ENCODE assay signal across 18 mouse cellular contexts in genomic region chr4:98223429-98223828, GRCm38 (mm10).
DNase-seq lines count a peak whose midpoint lies in the region; ATAC-seq and TF ChIP-seq lines count a peak whose summit lies in the region.
"Had no signal": no experiment of that assay in that cellular context is flagged by ENCODE, and none has a peak within 500 bp of the region (broad histone marks: within the 10 kb centered on the region; RNA-seq: fewer than 3 reads in every experiment).

No protein-coding gene starts in this region.

- no peak overlapping the region for H3K27ac ChIP-seq in hindbrain, embryonic 10.5 days
- H3K27ac ChIP-seq in hindbrain, embryonic 13.5 days: no peak overlapping the region
- H3K27ac ChIP-seq in embryonic facial prominence, embryonic 13.5 days: peak overlapping the region; percentile 63
- H3K27ac ChIP-seq in limb, embryonic 14.5 days (replicated peaks; ENCODE audit: low read depth, low read length): peak overlapping the region; percentile 3
- H3K27ac ChIP-seq: forebrain, embryonic 12.5 days; heart, embryonic 15.5 days; hindbrain, embryonic 15.5 days had no signal

- DNase-seq in hindbrain, embryonic 10.5 days (ENCODE audit: low spot score): peak; percentile 28
- DNase-seq in brain, embryonic 14.5 days (ENCODE audit: low read depth): peak; percentile 46
- peak; percentile 89 for DNase-seq in limb, embryonic 14.5 days (ENCODE audit: low spot score)
- DNase-seq in urinary bladder, adult 18-20 months (ENCODE audit: low spot score in 2 of 2): no peak
- no peak for DNase-seq in lung, postnatal 36 days
- DNase-seq in heart, adult 18-20 months: no peak
- DNase-seq: cerebellum, adult 2 months; kidney, adult 8-10 months; liver; lung, embryonic 14.5 days; right cerebral cortex, adult 18-20 months; thymus, postnatal 36 days had no signal

- no peak for ATAC-seq in hindbrain, embryonic 13.5 days (ENCODE audit: low FRiP score)
- ATAC-seq in embryonic facial prominence, embryonic 13.5 days (ENCODE audit: insufficient number of reproducible peaks, insufficient read depth, low FRiP score, low TSS enrichment, low read depth): no peak
- peak; percentile 90 for ATAC-seq in limb, embryonic 14.5 days (ENCODE audit: low FRiP score, low read depth)
- ATAC-seq: Patski had no signal

- no peak overlapping the region for H3K4me2 ChIP-seq in hindbrain, embryonic 13.5 days
- peak overlapping the region; percentile 35 for H3K4me2 ChIP-seq in embryonic facial prominence, embryonic 13.5 days
- no peak overlapping the region for H3K4me2 ChIP-seq in limb, embryonic 14.5 days (replicated peaks; ENCODE audit: low read depth, low read length, severe bottlenecking)
- H3K4me2 ChIP-seq: forebrain, embryonic 12.5 days; heart, embryonic 15.5 days; hindbrain, embryonic 15.5 days; lung, embryonic 14.5 days had no signal

- no peaks in the 10 kb centered on the region for H3K9me3 ChIP-seq in hindbrain, embryonic 10.5 days
- H3K9me3 ChIP-seq in hindbrain, embryonic 13.5 days: no peaks in the 10 kb centered on the region
- no peaks in the 10 kb centered on the region for H3K9me3 ChIP-seq in embryonic facial prominence, embryonic 13.5 days
- no peaks in the 10 kb centered on the region for H3K9me3 ChIP-seq in limb, embryonic 14.5 days (ENCODE audit: control insufficient read depth, low read length)
- H3K9me3 ChIP-seq: forebrain, embryonic 12.5 days; heart, embryonic 15.5 days; hindbrain, embryonic 15.5 days had no signal

- no peaks in the 10 kb centered on the region for H3K4me1 ChIP-seq in hindbrain, embryonic 10.5 days (replicated peaks)
- 0 out of 2 replicates have a peak, but pooled peaks cover 4% of the 10 kb centered on the region for H3K4me1 ChIP-seq in hindbrain, embryonic 13.5 days (replicated peaks)
- H3K4me1 ChIP-seq in embryonic facial prominence, embryonic 13.5 days: peaks cover 15% of the 10 kb centered on the region
- no peaks in the 10 kb centered on the region; the same call in 1 of the 2 replicates for H3K4me1 ChIP-seq in limb, embryonic 14.5 days (ENCODE audit: control insufficient read depth, insufficient read depth, low read length)
- H3K4me1 ChIP-seq: heart, embryonic 15.5 days; hindbrain, embryonic 15.5 days had no signal

- WGBS in hindbrain, embryonic 10.5 days: 52% methylated on average over 8 of the region's 8 CpGs
- WGBS in hindbrain, embryonic 13.5 days: 68% methylated on average over 8 of the region's 8 CpGs
- WGBS in embryonic facial prominence, embryonic 13.5 days: 12% methylated on average over 8 of the region's 8 CpGs
- WGBS in limb, embryonic 14.5 days: 5% methylated on average over 8 of the region's 8 CpGs

- TF ChIP-seq POLR2A in brain, embryonic 14.5 days (IDR thresholded peaks at IDR 0.05; ENCODE audit: borderline replicate concordance, extremely low read depth, insufficient read depth, insufficient read length, poor library complexity, severe bottlenecking): no peak
- TF ChIP-seq POLR2A in limb, embryonic 14.5 days (IDR thresholded peaks at IDR 0.05; ENCODE audit: borderline replicate concordance, extremely low read depth, insufficient read depth, insufficient read length): no peak

- no peak overlapping the region for H3K4me3 ChIP-seq in hindbrain, embryonic 10.5 days
- H3K4me3 ChIP-seq in hindbrain, embryonic 13.5 days: no peak overlapping the region
- H3K4me3 ChIP-seq in embryonic facial prominence, embryonic 13.5 days: no peak overlapping the region
- no peak overlapping the region for H3K4me3 ChIP-seq in limb, embryonic 14.5 days (replicated peaks; ENCODE audit: low read length)
- H3K4me3 ChIP-seq: forebrain, embryonic 12.5 days; heart, embryonic 15.5 days; hindbrain, embryonic 15.5 days had no signal

- no peak for TF ChIP-seq CTCF in brain, embryonic 14.5 days (IDR thresholded peaks at IDR 0.05; ENCODE audit: borderline replicate concordance, extremely low read depth, insufficient read depth, insufficient read length)

- no peaks in the 10 kb centered on the region for H3K27me3 ChIP-seq in hindbrain, embryonic 10.5 days (ENCODE audit: insufficient read depth, poor library complexity, severe bottlenecking)
- H3K27me3 ChIP-seq in hindbrain, embryonic 13.5 days: no peaks in the 10 kb centered on the region
- no peaks in the 10 kb centered on the region for H3K27me3 ChIP-seq in embryonic facial prominence, embryonic 13.5 days
- no peaks in the 10 kb centered on the region for H3K27me3 ChIP-seq in limb, embryonic 14.5 days (ENCODE audit: control insufficient read depth, insufficient read depth, low read length)
- H3K27me3 ChIP-seq: forebrain, embryonic 12.5 days; heart, embryonic 15.5 days; hindbrain, embryonic 15.5 days; Patski had no signal

- no peaks in the 10 kb centered on the region for H3K36me3 ChIP-seq in hindbrain, embryonic 10.5 days
- no peaks in the 10 kb centered on the region for H3K36me3 ChIP-seq in hindbrain, embryonic 13.5 days
- H3K36me3 ChIP-seq in embryonic facial prominence, embryonic 13.5 days: no peaks in the 10 kb centered on the region
- H3K36me3 ChIP-seq in limb, embryonic 14.5 days (ENCODE audit: control insufficient read depth, insufficient read depth, low read length): no peaks in the 10 kb centered on the region
- H3K36me3 ChIP-seq: forebrain, embryonic 12.5 days; heart, embryonic 15.5 days; hindbrain, embryonic 15.5 days had no signal

- H3K9ac ChIP-seq in hindbrain, embryonic 13.5 days: no peak overlapping the region
- H3K9ac ChIP-seq in embryonic facial prominence, embryonic 13.5 days: no peak overlapping the region
- H3K9ac ChIP-seq in limb, embryonic 14.5 days (ENCODE audit: low read depth, low read length, severe bottlenecking): no peak overlapping the region
- H3K9ac ChIP-seq: forebrain, embryonic 12.5 days; heart, embryonic 15.5 days; hindbrain, embryonic 15.5 days; lung, embryonic 14.5 days had no signal

Comparison
In these comparisons a context has a peak if more than half of its experiments do, and no peak if none do; other contexts are left out.
1. DNase-seq: peak in hindbrain, embryonic 10.5 days (single experiment), brain, embryonic 14.5 days (single experiment) and limb, embryonic 14.5 days (single experiment); none in urinary bladder, adult 18-20 months (0 of 2), lung, postnatal 36 days (single experiment) and heart, adult 18-20 months (0 of 2).
2. H3K27ac ChIP-seq: peak in embryonic facial prominence, embryonic 13.5 days (single experiment) and limb, embryonic 14.5 days (single experiment); none in hindbrain, embryonic 10.5 days (single experiment) and hindbrain, embryonic 13.5 days (single experiment).